Mouse (Mus musculus) fat pad, adult 2 months (tissue): ENCODE measurements around the gene Cd151.

ENCODE experiments used
- DNase-seq: peaks from one replicate; pipeline ENCODE4 v3.0.0-alpha.2; 2011; ENCODE audit warnings: low read depth, low spot score; ENCODE audit errors: extremely low read depth

Gene Cd151

DNA sequence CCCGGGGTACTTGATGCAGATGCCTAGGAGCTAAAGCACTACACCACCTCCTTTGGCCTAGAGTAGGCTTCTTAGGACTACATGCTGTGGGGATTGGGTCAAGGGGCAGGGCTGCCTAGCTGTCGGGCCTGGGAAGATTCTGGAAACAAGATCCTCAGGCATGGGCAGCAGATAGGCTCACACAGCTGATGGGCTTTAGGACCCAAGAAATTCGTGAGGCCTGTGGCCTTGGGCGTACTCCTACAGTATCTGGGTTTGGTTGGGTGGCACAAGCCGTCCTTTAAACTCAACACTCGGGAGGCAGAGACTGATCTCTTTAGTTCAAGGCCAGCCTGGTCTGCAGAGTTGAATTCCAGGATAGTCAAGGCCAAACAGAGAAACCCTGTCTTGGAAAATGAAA is 5.0 kb downstream of the Cd151 start:
- no peak for DNase-seq

DNA sequence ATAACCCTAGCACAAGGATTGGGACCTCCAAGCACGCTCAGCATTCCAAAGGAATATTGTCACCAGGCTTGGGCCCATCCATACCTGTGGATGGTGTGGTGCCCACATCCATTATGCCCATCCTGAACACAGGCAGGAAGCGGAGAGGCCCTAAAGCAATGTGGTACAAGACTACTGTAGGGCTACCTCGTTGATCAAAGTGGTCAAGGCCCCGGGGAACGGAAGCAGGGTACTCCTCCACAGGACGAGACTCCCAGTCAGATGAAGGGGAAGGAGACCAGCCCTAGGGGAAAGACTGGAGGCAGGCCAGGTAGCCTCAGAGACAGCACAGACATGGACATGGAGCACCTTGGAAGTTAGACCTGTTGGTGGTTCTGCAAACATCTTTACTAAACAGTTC is 5.6 kb downstream of the Cd151 start:
- no peak for DNase-seq

DNA sequence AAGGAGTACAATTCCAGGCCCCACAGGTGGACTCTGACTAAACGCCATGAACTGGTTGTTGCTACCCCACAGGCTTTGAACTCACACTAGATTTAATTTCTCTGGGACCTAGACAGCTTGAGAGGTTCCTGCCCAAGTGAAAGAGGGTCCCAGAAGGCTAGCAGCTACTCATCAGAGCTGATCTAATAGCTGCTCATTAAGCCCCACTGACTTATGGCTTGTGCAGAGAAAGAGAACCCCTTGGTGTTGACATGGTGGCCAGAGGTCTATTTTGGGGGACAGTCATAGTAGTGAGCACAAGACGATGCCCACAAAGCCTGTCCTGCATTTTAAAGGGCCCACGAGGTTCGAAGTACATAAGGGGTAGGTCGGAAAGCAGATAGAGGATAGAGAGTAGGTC is 7.0 kb downstream of the Cd151 start:
- DNase-seq: no peak

DNA sequence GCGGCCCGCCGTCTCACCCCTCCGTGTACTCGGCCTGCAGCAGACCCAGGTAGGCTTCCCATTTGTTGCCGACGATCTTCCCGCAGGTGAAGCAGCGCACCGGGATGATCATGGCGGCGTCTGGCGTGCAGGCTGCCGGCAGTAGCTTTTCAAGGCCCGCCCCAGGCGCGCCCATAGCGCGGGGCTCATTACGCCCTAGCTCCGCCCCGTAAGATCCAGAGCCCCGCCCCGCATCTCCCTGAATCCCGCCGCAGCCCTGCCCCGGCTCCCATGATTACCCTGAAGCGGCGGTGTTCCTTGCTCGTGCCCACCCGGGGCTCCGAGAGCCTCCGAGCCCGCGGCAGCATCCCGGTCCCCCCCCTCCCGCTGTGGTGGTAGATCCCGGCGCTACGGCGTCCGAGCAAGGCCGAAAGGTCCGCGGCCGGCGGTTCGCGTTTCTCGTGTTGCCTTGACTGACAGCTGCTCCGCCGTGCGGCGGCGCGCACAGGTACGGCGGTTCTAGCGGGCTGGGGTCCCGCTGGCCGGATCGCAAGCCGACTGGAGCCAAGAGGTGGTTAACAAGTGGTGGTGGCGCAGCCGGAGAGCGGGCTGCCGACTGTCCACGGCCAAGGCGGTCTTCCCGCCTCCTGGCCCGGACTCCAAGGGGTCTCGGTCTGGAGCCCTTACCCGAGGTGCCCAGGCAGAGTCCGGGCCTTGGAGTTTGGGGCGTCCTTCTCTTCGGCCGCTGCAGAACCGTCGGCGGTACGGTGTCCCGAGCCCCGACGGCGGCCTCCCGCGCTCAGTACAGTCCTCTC is 8.0 kb downstream of the Cd151 start, which contains the start of the genes Polr2l and Tspan4:
Gene Polr2l, minus strand, starts transcription at position 122 of the 794 bp plus-strand sequence.
Gene Tspan4, plus strand, starts transcription at position 230 of the 794 bp plus-strand sequence.
- DNase-seq: no peak

DNA sequence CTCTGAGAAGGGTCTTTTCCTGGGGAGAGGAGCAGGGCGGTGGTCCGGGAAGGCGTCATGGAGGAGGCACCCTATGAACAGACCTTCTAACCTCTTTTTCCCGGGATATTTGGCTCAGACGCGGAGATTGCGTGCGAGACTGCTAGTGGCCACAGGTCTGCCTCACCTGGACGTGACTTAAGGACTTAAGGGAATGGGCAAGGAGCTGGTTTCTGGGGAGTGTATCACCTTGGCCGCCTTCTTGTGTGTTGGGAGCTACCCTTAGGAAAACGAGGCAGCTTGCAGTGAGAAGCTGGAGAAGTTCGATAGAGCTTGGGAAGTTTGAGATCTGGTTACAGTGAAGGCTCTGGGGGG is 8.6 kb downstream of the Cd151 start:
- DNase-seq: no peak

DNA sequence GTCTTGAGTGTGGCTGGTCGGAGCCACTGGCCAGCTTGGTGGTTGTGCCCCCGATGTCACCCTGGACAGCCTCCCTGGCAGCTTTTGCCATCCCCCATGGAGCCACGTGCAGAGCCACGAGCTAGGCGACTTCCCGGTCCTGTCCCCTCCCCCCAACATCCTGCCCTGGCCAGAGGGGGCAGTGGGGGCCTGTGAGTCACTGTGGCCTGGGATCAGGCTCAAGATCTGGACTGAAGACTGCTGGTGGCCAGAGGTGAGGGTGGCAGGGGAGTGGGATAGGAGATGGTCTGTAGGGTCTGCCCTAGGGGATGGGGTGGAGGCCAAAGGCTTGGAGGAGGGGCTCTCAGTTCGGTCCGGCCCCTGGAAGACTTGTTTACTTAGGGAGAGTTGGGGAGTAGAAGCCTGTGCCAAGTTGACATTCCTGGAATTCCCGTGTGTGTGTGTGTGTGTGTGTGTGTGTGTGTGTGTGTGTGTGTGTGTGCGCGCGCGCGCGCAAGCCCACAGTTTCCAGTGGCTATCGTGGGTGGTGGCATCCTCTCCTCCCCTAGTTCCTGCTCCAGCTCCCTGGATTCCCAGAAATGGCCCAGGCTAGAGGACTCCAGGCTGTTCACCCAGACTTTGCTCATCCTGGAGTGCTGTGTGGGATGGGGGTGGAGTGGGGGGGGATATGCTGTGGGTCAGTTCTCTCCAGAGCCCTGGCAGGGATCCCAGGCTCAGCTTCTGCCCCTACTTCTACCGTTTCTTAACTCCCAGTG is 9.2 kb downstream of the Cd151 start:
- no peak for DNase-seq

DNA sequence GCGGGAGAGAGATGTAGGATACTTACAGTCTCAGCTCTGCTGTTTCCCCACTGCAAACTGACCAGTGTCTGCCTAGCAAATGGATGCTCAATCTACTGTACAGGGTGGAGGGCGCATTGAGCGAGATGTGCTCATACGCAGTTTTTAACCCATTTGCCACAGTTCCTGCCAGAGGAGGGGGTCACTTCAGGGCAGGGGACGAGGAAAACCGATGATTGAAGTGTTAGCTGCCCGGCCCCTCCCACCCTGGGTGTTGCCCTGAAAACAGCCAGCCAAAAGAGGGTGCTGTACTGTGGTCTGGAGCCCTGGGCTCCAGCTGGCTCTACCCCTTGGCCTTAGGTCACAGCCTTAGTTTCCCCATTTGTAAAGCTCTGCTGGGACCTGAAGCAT is 9.8 kb downstream of the Cd151 start:
- no peak for DNase-seq

DNA sequence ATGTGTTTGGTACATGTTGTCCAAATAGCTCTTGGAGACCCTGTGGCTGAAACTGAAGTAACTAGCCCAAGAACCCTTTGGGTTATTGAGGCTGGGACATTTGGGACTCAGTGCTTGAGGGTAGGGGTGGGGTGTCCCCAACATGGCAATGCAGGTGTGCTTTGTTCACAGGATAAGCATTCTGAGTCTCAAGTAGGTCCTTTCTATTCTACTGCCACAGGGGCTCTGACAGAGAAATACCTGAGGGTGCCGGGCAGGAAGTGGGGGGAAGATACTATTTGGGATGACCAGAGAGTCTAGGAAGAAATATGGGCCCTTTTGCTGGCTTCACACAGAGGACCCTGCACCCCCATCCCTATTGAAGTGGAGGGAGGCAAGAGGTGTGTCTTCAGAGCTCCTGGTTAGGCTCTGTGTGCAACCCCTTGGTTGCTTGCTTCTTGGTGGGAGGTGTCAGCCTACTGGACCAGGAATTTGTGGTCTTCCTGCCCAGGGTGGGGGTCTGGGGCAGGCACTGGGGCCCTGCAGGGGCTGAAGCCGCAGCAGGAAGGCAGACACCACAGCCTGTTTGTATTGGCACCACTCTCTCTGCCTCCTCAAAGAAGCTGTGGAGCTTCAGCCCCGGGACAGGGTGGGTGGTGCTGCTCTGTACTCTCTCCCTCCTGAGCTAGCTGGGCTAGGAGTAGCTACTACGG is 10.5 kb downstream of the Cd151 start:
- DNase-seq: no peak

DNA sequence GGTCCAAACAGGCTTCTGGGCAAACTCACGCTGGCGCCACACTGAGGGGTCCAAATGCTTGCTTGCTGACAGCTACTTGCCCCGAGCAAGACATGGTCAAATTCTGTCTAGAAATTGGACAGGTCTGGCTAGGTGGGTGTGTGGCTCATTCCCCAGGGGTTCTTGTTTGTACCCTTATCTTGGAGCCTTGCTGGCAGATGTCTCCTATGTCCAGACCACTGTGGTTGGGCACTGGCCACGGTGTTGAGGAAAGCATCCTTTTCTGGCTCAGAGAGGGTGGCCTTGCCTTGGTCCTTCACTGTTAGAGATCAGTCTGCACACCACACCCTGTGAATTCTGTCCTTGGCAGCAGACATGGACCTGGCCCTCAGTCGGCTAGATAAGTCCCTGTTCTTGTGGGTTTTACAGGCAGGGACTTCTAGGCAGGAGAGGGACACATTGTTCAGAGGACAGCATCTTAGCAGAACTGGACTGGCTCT is 11.1 kb downstream of the Cd151 start:
- no peak for DNase-seq

DNA sequence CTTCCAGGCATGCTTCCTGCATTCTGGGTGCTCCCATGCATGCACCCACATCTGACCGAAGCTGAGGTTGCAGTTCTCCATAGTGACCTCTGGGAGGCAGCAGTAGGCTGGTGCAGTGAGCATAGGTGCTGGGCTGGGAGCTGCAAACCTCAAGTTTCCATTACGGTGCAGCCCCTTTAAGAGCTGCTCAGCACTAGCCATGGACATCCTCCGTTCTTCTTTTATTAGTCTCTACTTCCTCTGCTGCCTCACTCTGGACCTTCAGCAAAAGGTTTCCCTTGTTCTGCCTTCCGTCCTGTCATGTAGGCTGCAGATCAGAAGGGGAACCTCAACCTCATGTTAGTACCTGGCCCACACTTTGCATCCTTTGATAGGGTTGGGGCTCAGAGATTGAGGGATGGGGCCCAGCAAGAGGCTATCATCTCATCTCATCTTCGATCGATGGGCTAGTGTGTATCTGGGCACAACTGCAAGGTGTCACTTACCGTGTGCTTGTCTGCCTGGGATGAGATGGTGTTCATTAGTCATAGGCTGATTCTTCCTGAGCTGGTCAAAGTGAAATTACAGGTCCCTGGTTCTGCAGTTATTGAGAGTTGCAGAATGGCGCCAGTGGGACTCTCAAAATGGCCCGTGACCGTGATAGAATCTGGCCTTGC is 13.8 kb downstream of the Cd151 start:
- no peak for DNase-seq

DNA sequence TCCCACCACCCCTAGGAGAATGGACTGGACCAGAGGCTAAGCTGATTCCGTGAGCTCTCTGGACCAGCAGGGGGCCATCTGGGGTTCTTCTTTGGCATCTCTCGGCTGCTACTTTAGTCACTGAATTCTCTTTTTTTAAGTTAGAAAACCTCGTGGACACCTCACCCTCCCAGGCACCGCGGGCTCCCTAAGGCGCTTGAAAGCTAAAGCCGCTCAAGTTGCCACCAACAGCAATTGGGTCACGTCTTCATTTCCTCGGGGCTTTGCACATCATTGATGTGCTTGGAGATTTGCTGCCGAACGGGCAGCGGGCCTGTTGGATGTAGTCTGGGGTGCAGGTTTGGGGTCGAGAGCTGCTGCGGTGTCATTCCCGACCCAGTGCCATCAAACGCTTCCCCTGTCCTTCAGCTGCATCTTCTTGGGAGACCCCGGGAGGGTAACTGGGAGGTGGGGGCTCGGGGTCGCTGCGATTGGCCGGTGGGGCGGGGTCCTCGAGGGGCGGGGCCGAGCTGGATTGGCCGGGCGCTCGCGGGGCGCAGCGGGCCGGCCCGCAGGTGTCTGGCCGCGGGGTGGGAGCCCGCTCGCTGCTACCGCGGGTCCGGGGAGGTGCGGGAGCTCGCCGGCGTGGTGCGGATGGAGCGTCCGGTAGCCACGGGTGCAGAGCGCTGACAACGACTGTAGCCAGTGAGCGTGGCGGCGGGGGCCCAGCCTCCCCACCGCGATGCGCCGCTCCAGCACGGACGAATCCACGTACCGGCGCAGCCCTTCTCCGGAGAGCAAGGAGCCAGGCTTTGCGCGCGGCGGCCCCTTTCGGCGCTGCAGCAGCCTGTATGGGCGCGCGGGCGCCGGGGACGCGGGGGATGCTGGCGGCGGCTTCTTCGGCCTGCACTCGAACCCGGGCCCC is 14.6 kb downstream of the Cd151 start:
- no peak for DNase-seq

DNA sequence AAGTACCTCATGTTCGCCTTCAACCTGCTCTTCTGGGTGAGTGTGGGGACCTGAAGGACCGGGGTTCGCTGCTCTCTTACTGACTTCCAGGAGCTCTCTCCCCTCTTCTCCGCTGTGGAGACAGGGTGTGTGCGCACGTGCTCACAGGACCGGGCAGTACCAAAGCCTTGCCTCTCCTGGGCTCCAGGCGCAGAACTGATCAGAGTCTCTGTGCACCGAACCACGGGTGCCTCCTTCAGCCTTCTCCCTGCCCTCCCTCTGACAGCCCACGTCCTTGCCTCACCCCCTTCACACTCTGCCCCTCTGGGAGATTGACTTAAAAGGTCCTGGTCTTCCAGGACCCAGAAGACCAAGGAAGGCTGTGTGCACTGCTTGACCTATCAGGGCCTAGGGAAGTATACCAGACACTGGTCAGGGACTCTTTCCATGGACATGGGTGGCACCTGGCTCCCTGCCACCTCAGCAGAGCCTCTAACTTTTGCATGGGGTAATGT is 15.4 kb downstream of the Cd151 start:
- DNase-seq: no peak

DNA sequence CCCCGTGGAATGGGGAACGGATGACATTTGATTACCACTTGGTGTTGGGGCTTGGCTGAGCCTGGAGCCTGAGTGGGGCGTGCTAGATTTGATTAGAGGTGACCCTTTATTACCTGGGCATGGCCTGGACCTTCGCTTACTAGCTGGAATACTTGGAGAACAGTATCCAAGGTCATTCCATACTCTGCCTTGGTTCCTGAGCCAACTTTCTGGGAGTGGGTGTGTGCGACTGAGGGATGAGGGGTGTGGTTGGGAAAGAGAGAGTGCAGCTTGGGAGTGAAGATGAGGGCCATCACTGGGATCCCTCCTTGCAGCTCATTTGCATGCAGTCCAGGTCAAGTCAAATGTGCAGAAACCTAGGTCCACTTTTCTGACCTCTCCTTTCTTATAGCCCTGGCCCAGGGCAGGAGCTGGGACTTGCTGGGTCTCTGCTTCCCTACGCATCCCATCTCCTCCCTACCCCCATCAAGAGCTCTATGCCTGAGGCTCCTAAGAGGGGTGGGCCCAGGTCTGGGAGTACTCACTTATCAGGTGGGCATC is 16.0 kb downstream of the Cd151 start:
- DNase-seq: no peak

DNA sequence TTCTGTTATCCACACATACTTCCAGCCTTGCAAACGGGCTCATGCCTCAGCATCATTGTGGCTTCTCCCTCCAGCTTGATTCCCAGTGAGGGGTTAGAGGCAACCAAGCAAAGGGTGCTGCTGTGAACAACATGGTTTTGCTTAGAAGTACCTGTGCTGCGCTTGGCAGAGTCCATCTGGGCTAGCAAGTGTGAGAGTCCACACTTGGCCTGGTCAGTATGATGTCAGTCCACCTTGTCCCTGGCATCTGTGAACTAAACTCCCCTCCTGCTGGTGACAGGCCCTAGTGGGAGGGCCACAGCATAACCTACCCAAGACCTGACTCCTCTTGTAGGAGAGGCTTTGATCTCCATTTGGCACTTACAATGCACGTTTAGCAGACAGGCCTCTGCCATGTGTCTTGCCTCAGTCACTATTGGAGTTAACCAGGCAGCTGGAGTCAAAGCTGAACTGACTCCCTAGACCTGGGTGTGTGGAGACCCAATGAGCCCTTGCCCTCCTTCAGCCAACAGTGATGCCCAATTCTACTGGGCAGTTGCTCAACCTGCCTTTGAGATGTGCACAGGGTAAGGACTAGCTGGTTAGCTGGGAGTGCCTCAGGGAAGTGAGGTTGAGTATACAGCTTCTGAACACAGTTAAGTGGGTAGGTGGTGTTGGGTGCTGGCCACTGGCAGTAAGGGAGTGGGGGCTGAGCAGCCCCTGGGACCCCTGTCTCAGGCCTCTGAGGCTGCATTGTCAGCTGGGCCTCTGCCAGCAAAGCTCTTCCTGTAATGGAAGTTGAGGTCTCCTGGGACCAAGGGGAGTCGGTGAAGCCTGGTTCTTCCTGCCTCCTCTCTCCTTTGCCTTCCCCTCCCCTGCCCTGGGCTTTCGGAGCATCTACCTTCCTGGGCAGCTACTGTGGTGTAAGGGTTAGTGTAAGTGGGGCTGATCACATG is 17.3 kb downstream of the Cd151 start:
- DNase-seq: no peak

DNA sequence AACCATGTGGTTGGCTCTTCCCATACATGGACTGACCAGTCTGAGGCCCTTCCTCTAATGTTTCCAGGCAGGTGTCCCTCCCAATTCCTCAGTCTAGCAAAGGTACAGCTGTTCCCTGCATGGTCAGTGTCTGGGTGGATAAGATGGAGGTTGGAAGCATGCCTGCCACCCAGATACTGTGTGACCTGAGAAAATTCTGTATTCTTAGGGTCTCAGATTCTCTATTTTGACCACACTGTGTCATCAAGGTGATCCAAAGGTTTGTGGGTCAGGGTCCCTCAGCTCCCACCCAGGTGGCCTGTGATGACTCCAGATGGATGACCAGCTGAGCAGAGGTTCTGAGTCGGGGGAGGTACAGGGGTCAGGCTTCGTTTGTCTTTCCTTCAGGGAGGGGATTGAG is 18.0 kb downstream of the Cd151 start:
- no peak for DNase-seq

DNA sequence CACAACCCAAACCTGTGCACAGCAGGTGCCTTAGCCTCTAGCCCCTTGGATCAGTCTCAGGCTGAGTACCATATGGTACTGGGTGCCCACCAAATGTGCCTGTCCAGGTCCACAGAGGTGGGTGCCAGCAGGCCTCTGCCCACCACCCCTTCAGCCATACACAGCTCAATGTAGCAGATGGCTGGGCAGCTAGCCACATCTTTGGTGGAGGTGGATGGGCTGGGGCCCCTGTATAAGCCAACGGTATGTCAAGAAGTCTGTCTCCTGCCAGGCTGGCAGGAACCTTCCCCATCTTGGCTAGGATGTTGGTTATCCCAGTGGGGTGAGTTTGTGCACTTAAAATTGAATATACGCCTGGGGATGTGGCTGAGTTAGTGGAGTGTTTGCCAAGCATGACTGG is 18.4 kb downstream of the Cd151 start:
- DNase-seq: no peak

DNA sequence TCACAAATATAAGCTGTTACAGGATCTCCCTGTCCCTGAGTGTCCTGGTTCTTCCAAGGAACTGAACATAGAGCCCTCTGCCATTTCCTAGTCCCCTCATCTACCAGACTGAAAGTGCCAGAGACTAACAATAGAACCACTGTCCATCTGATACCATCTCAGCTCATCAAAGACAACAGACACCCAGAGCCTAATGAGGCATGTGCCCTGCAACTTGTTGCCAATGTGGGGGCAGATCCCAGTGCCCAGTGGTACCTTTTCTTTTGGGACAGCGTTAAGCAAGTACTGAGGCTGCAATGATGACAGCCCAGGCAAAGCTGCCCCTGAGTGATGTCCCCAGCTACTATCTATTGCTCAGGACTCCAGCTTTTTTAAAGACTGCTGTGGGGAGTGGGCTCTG is 19.0 kb downstream of the Cd151 start:
- DNase-seq: no peak

DNA sequence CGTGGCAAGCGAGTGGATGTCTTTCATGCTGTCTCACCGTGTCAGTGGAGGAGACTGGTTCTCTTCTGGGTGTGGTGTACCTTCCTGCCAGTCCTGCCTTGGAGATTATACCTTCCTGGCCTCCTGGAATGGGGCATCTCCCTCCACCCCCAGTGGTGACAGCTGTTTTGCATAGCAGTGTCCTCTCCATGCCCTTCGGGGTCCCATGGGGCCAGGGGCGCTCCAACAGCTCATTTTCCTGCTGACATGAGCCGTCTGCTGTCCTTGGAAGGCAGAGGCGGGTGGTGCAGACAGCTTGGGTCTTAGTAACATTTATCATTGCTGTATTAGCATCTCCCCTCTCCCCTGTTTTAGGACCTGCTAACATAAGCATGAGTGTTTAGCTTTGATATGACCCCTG is 19.9 kb downstream of the Cd151 start:
- no peak for DNase-seq

DNA sequence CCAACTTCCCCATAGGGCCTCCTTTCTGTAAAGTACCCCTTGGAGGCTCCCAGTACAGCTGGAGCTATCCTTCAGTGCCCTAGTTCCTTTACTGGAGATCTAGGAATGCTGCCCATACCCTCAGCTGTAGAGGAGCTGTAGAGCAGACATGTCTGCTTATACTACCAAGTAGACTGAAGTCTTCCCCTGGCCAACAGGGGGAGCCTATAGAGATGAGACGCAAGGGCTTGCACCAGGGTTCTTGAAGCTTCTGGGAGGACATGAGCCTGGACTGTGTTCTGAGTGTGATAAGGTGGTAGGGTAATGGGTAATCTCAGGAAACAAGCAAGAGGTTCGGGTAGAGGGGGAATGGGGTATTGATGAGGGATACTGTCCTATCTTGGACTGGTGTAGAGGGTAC is 24.0 kb downstream of the Cd151 start:
- DNase-seq: no peak
